Mouse (Mus musculus): ENCODE results near the gene Slc28a3.

DNA sequence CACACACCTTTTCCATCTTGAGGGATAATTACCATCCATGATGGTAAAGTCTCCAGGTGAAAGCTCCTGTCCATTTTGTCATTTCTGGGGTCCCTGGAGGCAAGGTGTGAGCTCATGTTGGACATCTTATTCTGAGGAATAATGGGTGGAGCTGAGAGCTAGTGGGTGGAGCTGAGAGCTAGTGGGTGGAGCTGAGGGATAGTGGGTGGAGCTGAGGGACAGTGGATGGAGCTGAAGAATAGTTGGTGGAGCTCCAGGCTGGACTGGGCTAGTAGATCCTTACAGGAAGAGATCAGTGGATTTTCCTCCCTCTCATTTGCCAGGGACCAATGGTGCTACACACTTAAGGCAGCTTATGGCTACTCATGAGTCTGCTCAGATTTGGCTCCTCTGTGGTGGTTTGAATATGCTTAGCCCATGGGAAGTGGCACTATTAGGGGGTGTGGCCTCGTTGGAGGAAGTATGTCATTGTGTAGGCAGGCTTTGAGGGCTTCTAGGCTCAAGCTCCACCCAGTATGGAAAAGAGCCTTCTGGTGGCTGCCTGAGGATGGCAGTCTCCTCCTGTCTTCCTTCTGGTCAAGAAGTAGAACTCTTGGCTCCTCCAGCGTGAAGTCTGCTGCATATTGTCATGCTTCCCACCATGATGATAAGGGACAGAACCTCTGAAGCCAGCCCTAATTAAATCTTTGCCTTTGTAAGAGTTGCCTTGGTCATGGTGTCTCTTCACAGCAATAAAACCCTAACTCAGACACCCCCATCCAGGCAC lies 74.0 kb downstream of the Slc28a3 start:
- no peak for TF ChIP-seq GATA1 (IDR thresholded peaks at IDR 0.05; ENCODE audit: low read length)
- TF ChIP-seq TAL1 (IDR thresholded peaks at IDR 0.05; ENCODE audit: low read length) = no peak

Measured in erythroblast, embryonic 14.5 days (primary cell).